Mouse (Mus musculus): Measurements from ENCODE around the gene Fitm2. TPM values are rescaled to one million over a fixed set of nuclear protein-coding genes. Genes with fewer than 3 reads are reported as not detected.

Fitm2 gene
- polyA plus RNA-seq, 1 experiment from 2014 or later: 11.6 TPM

DNA sequence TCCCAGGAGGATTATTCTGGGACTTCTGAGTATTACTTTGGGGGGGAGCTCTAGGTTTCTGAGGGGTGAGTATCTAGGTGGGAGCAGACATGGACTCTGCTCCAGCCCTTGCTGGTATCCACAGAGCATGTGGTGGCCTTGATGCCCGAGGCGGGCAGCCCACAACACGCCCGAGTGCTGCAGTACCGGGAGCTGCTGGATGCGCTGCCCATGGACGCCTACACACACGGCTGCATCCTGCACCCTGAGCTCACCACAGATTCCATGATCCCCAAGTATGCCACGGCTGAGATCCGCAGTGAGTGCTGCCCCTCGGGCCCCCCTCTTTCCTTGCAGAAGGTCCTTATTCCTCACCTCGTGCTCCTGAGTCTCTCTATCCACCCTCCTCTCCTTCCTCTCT lies 25.1 kb downstream of the Fitm2 start:
- no peak overlapping the region for H3K4me2 ChIP-seq (replicated peaks)
- H3K27ac ChIP-seq (replicated peaks): no peak overlapping the region
- H3K9me3 ChIP-seq (replicated peaks): no peaks in the 10 kb centered on the region
- H3K4me1 ChIP-seq: no peaks in the 10 kb centered on the region
- no peak overlapping the region for H3K9ac ChIP-seq
- no peak overlapping the region for H3K4me3 ChIP-seq (replicated peaks)
- H3K36me3 ChIP-seq: no peaks in the 10 kb centered on the region
- 89% methylated on average over 12 of the region's 12 CpGs for WGBS
- H3K27me3 ChIP-seq: no peaks in the 10 kb centered on the region
- ATAC-seq (ENCODE audit: insufficient number of reproducible peaks, low FRiP score, low TSS enrichment, low read depth): no peak

DNA sequence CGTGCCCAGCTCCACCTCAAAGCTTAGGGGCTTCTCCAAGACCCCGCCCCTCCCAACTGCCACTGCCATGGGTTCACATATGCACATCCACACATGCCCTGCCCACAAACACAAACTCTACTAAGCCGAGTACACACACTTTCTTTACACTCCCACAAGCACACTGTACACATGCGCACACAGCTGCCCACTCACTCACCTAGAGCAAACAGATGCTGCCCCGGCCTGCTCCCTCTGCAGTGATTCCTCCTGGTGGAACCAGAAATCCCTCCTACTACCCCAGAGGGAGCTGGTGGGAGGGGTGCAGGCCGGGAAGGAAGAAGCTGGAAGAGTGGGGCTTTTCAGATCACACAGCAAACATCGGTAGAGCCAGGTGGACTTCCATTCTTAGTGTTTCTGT lies 28.4 kb downstream of the Fitm2 start:
- no peak overlapping the region for H3K4me2 ChIP-seq (replicated peaks)
- peaks cover 8% of the 10 kb centered on the region for H3K27me3 ChIP-seq
- no peak for ATAC-seq (ENCODE audit: insufficient number of reproducible peaks, low FRiP score, low TSS enrichment, low read depth)
- WGBS: 61% methylated on average over 7 of the region's 7 CpGs
- no peak overlapping the region for H3K27ac ChIP-seq (replicated peaks)
- no peak overlapping the region for H3K4me3 ChIP-seq (replicated peaks)
- H3K4me1 ChIP-seq: no peaks in the 10 kb centered on the region
- H3K9me3 ChIP-seq (replicated peaks): no peaks in the 10 kb centered on the region
- no peaks in the 10 kb centered on the region for H3K36me3 ChIP-seq
- H3K9ac ChIP-seq: no peak overlapping the region

DNA sequence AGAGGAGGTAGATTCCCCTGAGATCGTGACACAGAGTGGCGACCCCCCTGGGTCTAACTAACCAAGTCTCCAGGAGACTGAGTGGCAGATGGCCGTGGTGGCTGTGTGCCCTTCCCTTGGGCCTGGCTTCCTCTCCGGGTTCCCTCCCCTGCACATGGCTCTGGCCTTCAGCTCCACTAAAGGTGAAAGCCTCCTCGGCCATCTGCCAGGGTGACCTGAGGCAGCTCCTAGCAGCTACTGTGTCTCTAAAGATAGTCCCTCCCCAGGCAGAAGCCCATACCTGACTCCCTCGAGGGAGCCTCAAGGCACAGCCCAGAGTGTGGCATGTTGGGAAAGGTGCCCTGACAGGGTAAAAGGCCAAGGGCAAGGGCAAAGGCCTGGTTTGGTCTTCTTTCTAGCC lies 28.9 kb downstream of the Fitm2 start:
- no peak overlapping the region for H3K9ac ChIP-seq
- H3K36me3 ChIP-seq: no peaks in the 10 kb centered on the region
- H3K9me3 ChIP-seq (replicated peaks): no peaks in the 10 kb centered on the region
- no peak overlapping the region for H3K4me3 ChIP-seq (replicated peaks)
- 59% methylated on average over 6 of the region's 6 CpGs for WGBS
- H3K4me1 ChIP-seq: 0 out of 2 replicates have a peak, but pooled peaks cover 2% of the 10 kb centered on the region
- ATAC-seq (ENCODE audit: insufficient number of reproducible peaks, low FRiP score, low TSS enrichment, low read depth): no peak
- no peak overlapping the region for H3K4me2 ChIP-seq (replicated peaks)
- no peak overlapping the region for H3K27ac ChIP-seq (replicated peaks)
- peaks cover 13% of the 10 kb centered on the region for H3K27me3 ChIP-seq

DNA sequence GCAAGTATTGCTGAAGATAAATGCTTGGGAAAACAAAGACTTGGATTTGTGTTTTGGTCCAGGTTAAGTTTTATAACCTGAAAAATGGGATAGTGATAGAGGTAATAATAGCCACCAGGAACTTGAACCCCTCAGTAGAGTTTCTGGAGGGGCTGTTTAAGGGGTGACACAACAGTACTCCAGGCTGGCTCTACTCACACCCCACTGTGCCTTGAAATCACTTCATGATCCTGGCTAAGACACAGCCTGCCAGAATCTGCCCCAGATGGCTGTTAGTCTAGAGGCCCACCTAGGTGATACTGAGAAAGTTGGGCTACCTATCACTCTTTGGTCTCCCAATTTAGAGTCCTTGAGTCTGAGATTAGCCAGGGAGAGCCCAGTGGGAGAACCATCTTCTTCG lies 32.9 kb downstream of the Fitm2 start:
- Histone ChIP-seq H3K27me3 (peaks cover 29% of the 10 kb centered on the region), H3K36me3 (no peaks in the 10 kb centered on the region), H3K27ac (replicated peaks) (no peak overlapping the region), H3K9ac (no peak overlapping the region), H3K4me2 (replicated peaks) (no peak overlapping the region), H3K4me1 (0 out of 2 replicates have a peak, but pooled peaks cover 7% of the 10 kb centered on the region), H3K9me3 (replicated peaks) (no peaks in the 10 kb centered on the region), H3K4me3 (replicated peaks) (no peak overlapping the region)
- 60% methylated on average over 1 of the region's 1 CpGs for WGBS
- ATAC-seq (ENCODE audit: insufficient number of reproducible peaks, low FRiP score, low TSS enrichment, low read depth): no peak

DNA sequence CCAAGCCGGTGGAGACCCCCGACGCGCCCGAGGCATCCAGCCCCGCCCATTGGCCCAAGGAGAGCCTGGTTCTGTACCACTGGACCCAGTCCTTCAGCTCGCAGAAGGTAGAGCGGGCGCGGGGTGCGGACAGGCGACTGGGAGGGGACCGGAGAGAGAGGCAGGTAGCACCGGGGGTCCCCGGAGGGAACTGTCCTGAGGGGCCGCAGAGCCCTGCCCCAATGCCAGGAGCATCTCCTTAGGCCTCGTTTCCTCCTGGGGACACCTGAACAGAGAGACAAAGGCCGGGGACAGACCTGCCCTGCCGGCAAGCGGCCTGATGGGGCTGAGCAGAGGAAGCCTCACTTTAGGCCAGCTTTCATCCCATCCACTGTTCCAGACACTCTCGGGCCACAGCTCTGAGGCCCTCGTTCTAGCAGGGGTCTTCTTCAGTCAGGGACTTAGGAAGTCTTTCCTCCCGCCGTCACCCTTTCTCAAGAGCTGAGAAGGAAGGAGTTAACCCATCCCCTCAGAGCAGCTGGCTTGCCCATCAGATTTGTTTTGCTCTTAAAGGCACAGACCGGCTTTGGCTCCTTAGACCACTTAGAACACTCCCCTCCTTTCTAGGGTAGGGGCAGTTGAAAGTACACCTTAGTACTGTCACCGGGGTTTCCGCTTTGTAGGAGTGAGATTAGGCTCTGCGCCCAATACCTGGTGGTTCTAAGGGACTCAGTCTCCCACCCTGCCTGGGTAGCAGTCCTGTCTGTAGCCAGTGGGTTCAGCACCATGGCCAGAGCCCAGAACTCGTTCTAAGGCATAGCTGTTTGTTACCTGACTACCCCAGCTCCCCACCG lies 33.6 kb downstream of the Fitm2 start:
- Histone ChIP-seq H3K9me3 (replicated peaks) (no peaks in the 10 kb centered on the region), H3K9ac (no peak overlapping the region), H3K4me2 (replicated peaks) (peak overlapping the region; percentile 44), H3K36me3 (no peaks in the 10 kb centered on the region), H3K27me3 (peaks cover 29% of the 10 kb centered on the region), H3K4me3 (replicated peaks) (peak overlapping the region; percentile 26), H3K27ac (replicated peaks) (no peak overlapping the region), H3K4me1 (0 out of 2 replicates have a peak, but pooled peaks cover 7% of the 10 kb centered on the region)
- peak; percentile 17; the same call in 1 of the 2 replicates for ATAC-seq (ENCODE audit: insufficient number of reproducible peaks, low FRiP score, low TSS enrichment, low read depth)
- WGBS: 2% methylated on average over 30 of the region's 30 CpGs

DNA sequence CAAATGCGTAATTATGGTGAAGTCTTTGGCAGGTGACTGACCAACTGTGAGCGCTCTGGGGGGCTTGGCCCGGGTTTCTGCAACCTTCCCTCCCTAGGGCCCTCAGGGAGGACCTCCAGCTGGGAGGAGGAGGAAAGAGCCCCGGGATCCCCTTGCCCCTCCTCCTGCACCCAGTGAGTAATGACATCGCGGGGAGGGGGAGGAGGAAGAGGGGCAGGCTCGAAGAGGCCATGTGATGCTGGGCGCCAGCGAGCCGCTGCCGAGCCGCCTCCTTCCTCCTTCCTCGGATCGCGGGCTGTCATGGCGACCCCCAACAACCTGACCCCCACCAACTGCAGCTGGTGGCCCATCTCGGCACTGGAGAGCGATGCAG lies 34.2 kb downstream of the Fitm2 start, which contains the start of gene Gdap1l1:
Gdap1l1 (plus strand) TSS at position 231 of the 373 bp plus-strand sequence.
- Histone ChIP-seq H3K9ac (no peak within 1 kb of the TSS), H3K4me2 (replicated peaks) (peak within 1 kb of the TSS; percentile 44), H3K36me3 (no peaks in the 10 kb centered on the region), H3K4me3 (replicated peaks) (peak within 1 kb of the TSS; percentile 26), H3K27ac (replicated peaks) (no peak within 1 kb of the TSS), H3K27me3 (peaks cover 29% of the 10 kb centered on the region), H3K9me3 (replicated peaks) (no peaks in the 10 kb centered on the region), H3K4me1 (0 out of 2 replicates have a peak, but pooled peaks cover 7% of the 10 kb centered on the region)
- WGBS: under 1% methylated on average over 10 of the region's 18 CpGs
- no peak for ATAC-seq (ENCODE audit: insufficient number of reproducible peaks, low FRiP score, low TSS enrichment, low read depth)

DNA sequence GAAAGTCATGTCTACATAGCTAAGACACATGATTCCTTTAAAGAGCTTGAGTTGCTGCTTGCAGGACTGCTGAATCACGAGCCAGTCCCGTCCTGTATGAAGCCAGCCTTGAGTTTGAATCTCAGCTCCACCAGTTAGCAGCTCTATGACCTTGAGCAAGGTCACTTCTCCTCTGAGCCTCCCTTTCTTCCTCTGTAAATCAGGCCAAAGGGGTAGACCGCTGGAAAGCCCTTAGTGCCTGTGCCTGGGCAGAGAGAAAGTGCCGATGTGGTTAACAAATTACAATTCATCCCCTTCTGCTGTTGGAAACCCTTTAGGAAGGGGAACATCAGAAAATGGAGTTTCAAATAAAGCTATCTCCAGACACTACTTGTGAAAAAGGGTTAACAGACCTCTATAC lies 34.6 kb downstream of the Fitm2 start:
- no peak for ATAC-seq (ENCODE audit: insufficient number of reproducible peaks, low FRiP score, low TSS enrichment, low read depth)
- peak overlapping the region; percentile 44; the same call in 1 of the 2 replicates for H3K4me2 ChIP-seq (replicated peaks)

DNA sequence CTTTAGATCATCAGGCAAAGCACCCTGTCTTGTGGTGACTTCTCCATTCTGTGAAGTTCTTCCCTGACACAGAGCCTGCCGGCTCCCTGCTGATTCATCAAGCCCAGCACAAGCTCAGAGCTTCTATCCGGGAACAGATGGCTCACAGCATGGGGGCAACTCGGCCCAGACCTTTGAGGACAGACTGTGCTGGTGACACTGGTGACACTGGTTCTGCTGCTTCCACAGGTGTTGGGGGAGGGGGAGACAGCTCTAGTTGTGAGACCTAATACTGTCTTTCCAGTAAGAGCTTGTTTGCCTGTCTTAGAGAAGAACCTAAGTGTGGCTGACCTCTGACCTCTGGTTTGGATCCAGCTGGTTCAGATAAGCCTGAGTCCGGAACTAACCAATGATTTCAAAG lies 38.5 kb downstream of the Fitm2 start:
- no peak overlapping the region for H3K4me3 ChIP-seq (replicated peaks)
- no peak overlapping the region for H3K27ac ChIP-seq (replicated peaks)
- no peak overlapping the region for H3K4me2 ChIP-seq (replicated peaks)
- peaks cover 20% of the 10 kb centered on the region for H3K27me3 ChIP-seq
- no peak for ATAC-seq (ENCODE audit: insufficient number of reproducible peaks, low FRiP score, low TSS enrichment, low read depth)
- H3K4me1 ChIP-seq: 0 out of 2 replicates have a peak, but pooled peaks cover 7% of the 10 kb centered on the region
- no peak overlapping the region for H3K9ac ChIP-seq
- 13% methylated on average over 4 of the region's 4 CpGs for WGBS
- H3K36me3 ChIP-seq: no peaks in the 10 kb centered on the region
- no peaks in the 10 kb centered on the region for H3K9me3 ChIP-seq (replicated peaks)

More for the DNA sequence above, 34.6 kb downstream of the Fitm2 start:
- Histone ChIP-seq H3K4me3 (replicated peaks) (no peak overlapping the region), H3K9ac (no peak overlapping the region), H3K9me3 (replicated peaks) (no peaks in the 10 kb centered on the region), H3K27ac (replicated peaks) (no peak overlapping the region), H3K4me1 (0 out of 2 replicates have a peak, but pooled peaks cover 7% of the 10 kb centered on the region), H3K36me3 (no peaks in the 10 kb centered on the region), H3K27me3 (peaks cover 29% of the 10 kb centered on the region)
- WGBS: 48% methylated on average over 4 of the region's 4 CpGs

DNA sequence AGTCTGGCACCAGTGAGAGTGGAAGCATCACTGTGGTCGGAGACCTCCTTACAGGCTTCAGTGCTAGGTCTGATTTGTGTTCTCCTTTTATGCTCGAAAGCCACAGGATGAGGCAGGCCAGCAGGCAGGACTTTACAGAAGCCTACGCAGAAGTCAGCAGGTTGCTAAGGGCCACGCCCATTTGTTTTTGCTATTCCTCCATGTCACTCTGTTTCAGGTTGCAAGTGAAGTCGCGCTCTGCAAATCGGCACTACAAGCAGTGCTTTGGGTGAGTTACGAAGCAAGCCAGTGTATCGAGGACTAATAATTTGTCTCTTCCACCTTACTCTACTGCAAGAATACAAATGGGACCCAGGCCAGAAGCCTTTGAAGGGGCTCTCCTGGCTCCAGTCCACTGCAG lies 41.1 kb downstream of the Fitm2 start:
- Histone ChIP-seq H3K4me3 (replicated peaks) (no peak overlapping the region), H3K9ac (no peak overlapping the region), H3K27ac (replicated peaks) (no peak overlapping the region), H3K36me3 (no peaks in the 10 kb centered on the region), H3K4me2 (replicated peaks) (no peak overlapping the region), H3K27me3 (no peaks in the 10 kb centered on the region), H3K4me1 (no peaks in the 10 kb centered on the region), H3K9me3 (replicated peaks) (no peaks in the 10 kb centered on the region)
- no peak for ATAC-seq (ENCODE audit: insufficient number of reproducible peaks, low FRiP score, low TSS enrichment, low read depth)
- WGBS: 75% methylated on average over 9 of the region's 9 CpGs

DNA sequence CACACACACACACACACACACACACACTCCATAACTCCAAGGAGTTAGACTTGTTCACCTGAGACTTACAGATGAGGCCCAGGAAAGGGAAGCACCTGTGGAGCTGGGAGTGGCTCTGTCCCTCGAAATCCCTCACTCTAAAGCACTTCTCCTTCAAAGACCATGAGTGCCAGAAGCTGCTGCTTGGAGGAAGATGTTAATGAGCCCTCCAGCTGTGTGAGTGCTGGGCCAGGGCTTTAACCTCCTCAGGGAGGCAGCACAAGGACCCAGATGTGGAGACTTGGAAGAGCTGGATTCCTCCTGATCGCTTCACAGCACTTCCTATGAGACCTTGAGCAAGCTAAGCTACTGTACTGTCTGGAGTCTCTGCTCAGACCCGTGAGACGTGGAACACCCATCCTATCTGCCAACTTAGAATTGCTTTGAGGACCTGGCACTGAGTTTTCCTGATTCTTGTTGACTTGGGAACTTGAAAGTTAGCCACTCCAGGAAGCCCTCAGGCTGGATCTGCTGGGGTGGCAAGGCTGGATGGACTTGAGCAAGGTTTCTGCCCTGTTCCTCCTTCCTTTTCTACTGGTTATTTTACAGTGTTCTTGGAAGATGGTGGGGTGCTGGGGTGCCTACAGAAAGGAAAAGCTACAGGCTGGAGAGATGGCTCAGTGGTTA lies 44.0 kb downstream of the Fitm2 start:
- H3K9me3 ChIP-seq (replicated peaks): no peaks in the 10 kb centered on the region

DNA sequence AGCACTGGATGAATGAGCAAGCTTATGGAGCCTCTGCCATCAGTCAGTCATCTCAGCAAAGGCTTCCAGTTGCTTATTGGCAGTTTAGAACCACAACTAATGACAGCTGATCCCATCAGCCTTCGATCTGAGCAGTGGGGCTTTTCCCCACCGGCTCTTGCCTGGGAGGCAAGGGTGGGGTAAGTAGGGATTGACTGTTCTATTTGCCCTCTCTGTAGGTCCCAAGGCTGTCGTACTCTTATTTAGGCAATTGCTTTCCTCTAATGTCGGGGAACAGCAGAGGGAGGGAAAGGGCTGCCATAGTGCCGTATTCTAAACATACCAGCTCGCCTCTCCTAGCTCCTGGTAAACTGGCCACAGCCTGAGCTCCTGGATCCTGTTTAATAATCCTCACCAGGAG lies 47.8 kb downstream of the Fitm2 start, which contains the start of gene Oser1:
Oser1 (minus strand) TSS at position 101 of the 400 bp plus-strand sequence.
- H3K27ac ChIP-seq (replicated peaks): no peak within 1 kb of the TSS
- no peak within 1 kb of the TSS for H3K9ac ChIP-seq
- no peak within 1 kb of the TSS for H3K4me3 ChIP-seq (replicated peaks)
- peaks cover 11% of the 10 kb centered on the region for H3K4me1 ChIP-seq
- peaks cover 4% of the 10 kb centered on the region; the same call in 1 of the 2 replicates for H3K36me3 ChIP-seq
- ATAC-seq (ENCODE audit: insufficient number of reproducible peaks, low FRiP score, low TSS enrichment, low read depth): no peak
- H3K9me3 ChIP-seq (replicated peaks): no peaks in the 10 kb centered on the region
- no peaks in the 10 kb centered on the region for H3K27me3 ChIP-seq
- H3K4me2 ChIP-seq (replicated peaks): no peak within 1 kb of the TSS
- 77% methylated on average over 6 of the region's 6 CpGs for WGBS

More for the DNA sequence above, 44.0 kb downstream of the Fitm2 start:
- no peak for ATAC-seq (ENCODE audit: insufficient number of reproducible peaks, low FRiP score, low TSS enrichment, low read depth)
- H3K4me2 ChIP-seq (replicated peaks): no peak overlapping the region
- no peak overlapping the region for H3K4me3 ChIP-seq (replicated peaks)
- no peaks in the 10 kb centered on the region for H3K36me3 ChIP-seq
- no peaks in the 10 kb centered on the region for H3K27me3 ChIP-seq
- no peak overlapping the region for H3K27ac ChIP-seq (replicated peaks)
- H3K9ac ChIP-seq: no peak overlapping the region
- WGBS: 44% methylated on average over 4 of the region's 4 CpGs
- no peaks in the 10 kb centered on the region for H3K4me1 ChIP-seq
